Mouse (Mus musculus) cerebellum, adult 9-11 months (tissue): ENCODE data around the gene Gpr87.

ENCODE experiments used
- DNase-seq: peaks from one replicate; pipeline ENCODE4 v3.0.0; 2022

Gpr87 gene

GRCm38 (mm10) chr3:59194938-59195337 lies at the start of gene Gpr87:
Gpr87 (minus strand) TSS chr3:59195104.
- DNase-seq = no peak

GRCm38 (mm10) chr3:59243384-59243783 lies 48.5 kb upstream of the Gpr87 start:
- peak; percentile 64 for DNase-seq

- DNase-seq = no peak
Measured at GRCm38 (mm10) chr3:59234878-59235277, 40.0 kb upstream of the Gpr87 start.

- no peak for DNase-seq
Measured at GRCm38 (mm10) chr3:59230912-59231311, 36.0 kb upstream of the Gpr87 start.

- no peak for DNase-seq
Measured at GRCm38 (mm10) chr3:59228730-59229551, 34.0 kb upstream of the Gpr87 start.

GRCm38 (mm10) chr3:59227696-59228095 lies 32.8 kb upstream of the Gpr87 start:
- no peak for DNase-seq

GRCm38 (mm10) chr3:59225411-59225810 lies 30.5 kb upstream of the Gpr87 start:
- no peak for DNase-seq

- no peak for DNase-seq
Measured at GRCm38 (mm10) chr3:59222303-59222702, 27.4 kb upstream of the Gpr87 start.

- no peak for DNase-seq
Measured at GRCm38 (mm10) chr3:59219326-59219725, 24.4 kb upstream of the Gpr87 start.

GRCm38 (mm10) chr3:59217211-59217610 lies 22.3 kb upstream of the Gpr87 start:
- DNase-seq = no peak

GRCm38 (mm10) chr3:59212404-59212803 lies 17.5 kb upstream of the Gpr87 start:
- DNase-seq = no peak

- DNase-seq = no peak
Measured at GRCm38 (mm10) chr3:59211784-59212183, 16.9 kb upstream of the Gpr87 start.

- DNase-seq = no peak
Measured at GRCm38 (mm10) chr3:59210727-59211126, 15.8 kb upstream of the Gpr87 start, which contains the start of gene P2ry13. P2ry13 (minus strand) TSS chr3:59210882.

- DNase-seq = peak; percentile 21
Measured at GRCm38 (mm10) chr3:59210089-59210488, 15.2 kb upstream of the Gpr87 start.

- DNase-seq = peak; percentile 49
Measured at GRCm38 (mm10) chr3:59208650-59209548, 14.0 kb upstream of the Gpr87 start.

GRCm38 (mm10) chr3:59205941-59206340 lies 11.0 kb upstream of the Gpr87 start:
- no peak for DNase-seq

GRCm38 (mm10) chr3:59204719-59205503 lies 10.0 kb upstream of the Gpr87 start:
- DNase-seq = no peak

GRCm38 (mm10) chr3:59203802-59204520 lies 9.1 kb upstream of the Gpr87 start:
- DNase-seq = no peak

- DNase-seq = no peak
Measured at GRCm38 (mm10) chr3:59197329-59197948, 2.5 kb upstream of the Gpr87 start.

GRCm38 (mm10) chr3:59194099-59194498 lies 805 bp downstream of the Gpr87 start:
- DNase-seq = no peak

- DNase-seq = no peak
Measured at GRCm38 (mm10) chr3:59191674-59192073, 3.2 kb downstream of the Gpr87 start.

GRCm38 (mm10) chr3:59187336-59187735 lies 7.6 kb downstream of the Gpr87 start:
- DNase-seq = no peak
